Mouse (Mus musculus) limb, embryonic 14.5 days (tissue): ENCODE measurements at regions not wholly inside any gene's neighbourhood (a gene's known extent, or its start where the extent isn't known, plus 50 kb on each side); places are given as distances from the start of the nearest gene placed in this dataset.

Experiments used
- ATAC-seq: fragments of 200-750 bp; cut with Nextera tagmentation; 2 replicates; pipeline ENCODE4 v1.8.0; 2017; ENCODE audit warnings: low read depth, moderate number of reproducible peaks, moderate TSS enrichment; ENCODE audit not compliant: low FRiP score
- DNase-seq: peaks from one replicate; pipeline ENCODE4 v3.0.0-alpha.2; 2015; ENCODE audit warnings: low spot score
- H3K27ac ChIP-seq: fragments of 300-500 bp; sonication (generic); replicated peaks from 2 replicates; pipeline ENCODE4 v1.5.1; 2014; ENCODE audit warnings: low read depth, mild to moderate bottlenecking, low read length, moderate library complexity, mixed read lengths
- H3K27me3 ChIP-seq: fragments of 300-500 bp; sonication (generic); 2 replicates; pipeline ENCODE4 v1.6.1; 2014; ENCODE audit warnings: low read length, mixed read lengths; ENCODE audit not compliant: control insufficient read depth, insufficient read depth
- H3K36me3 ChIP-seq: fragments of 300-500 bp; sonication (generic); 2 replicates; pipeline ENCODE4 v1.6.1; 2014; ENCODE audit warnings: mild to moderate bottlenecking, low read length, moderate library complexity, mixed read lengths; ENCODE audit not compliant: control insufficient read depth, insufficient read depth
- H3K4me1 ChIP-seq: fragments of 300-500 bp; sonication (generic); 2 replicates; pipeline ENCODE4 v1.6.1; 2014; ENCODE audit warnings: antibody characterized with exemption, low read length, mixed read lengths; ENCODE audit not compliant: control insufficient read depth, insufficient read depth
- H3K4me2 ChIP-seq: fragments of 300-500 bp; sonication (generic); replicated peaks from 2 replicates; pipeline ENCODE4 v1.6.1; 2014; ENCODE audit warnings: low read depth, mild to moderate bottlenecking, low read length, moderate library complexity; ENCODE audit not compliant: severe bottlenecking
- H3K4me3 ChIP-seq: fragments of 300-500 bp; sonication (generic); replicated peaks from 2 replicates; pipeline ENCODE4 v1.5.1; 2014; ENCODE audit warnings: low read length
- H3K9ac ChIP-seq: fragments of 300-500 bp; sonication (generic); 2 replicates; pipeline ENCODE4 v1.6.1; 2014; ENCODE audit warnings: mild to moderate bottlenecking, low read depth, low read length, moderate library complexity; ENCODE audit not compliant: severe bottlenecking
- H3K9me3 ChIP-seq: fragments of 300-500 bp; sonication (generic); 2 replicates; pipeline ENCODE4 v1.6.1; 2016; ENCODE audit warnings: low read length; ENCODE audit not compliant: control insufficient read depth
- POLR2A ChIP-seq: fragments of 200-500 bp; IDR thresholded peaks from 2 replicates; pipeline ENCODE4 v1.8.0; 2012; ENCODE audit warnings: inconsistent platforms, mild to moderate bottlenecking, moderate library complexity, borderline replicate concordance; ENCODE audit not compliant: insufficient read depth, insufficient read length; ENCODE audit errors: extremely low read depth
- WGBS: fragments of 180-500 bp; shearing (Covaris S2); extraction: QIAGEN DNeasy Blood & Tissue Kit; methylation state at CpG from one replicate; pipeline ENCODE4 v1.1.7; 2014; 5-methylcytosine and 5-hydroxymethylcytosine counted together

DNA sequence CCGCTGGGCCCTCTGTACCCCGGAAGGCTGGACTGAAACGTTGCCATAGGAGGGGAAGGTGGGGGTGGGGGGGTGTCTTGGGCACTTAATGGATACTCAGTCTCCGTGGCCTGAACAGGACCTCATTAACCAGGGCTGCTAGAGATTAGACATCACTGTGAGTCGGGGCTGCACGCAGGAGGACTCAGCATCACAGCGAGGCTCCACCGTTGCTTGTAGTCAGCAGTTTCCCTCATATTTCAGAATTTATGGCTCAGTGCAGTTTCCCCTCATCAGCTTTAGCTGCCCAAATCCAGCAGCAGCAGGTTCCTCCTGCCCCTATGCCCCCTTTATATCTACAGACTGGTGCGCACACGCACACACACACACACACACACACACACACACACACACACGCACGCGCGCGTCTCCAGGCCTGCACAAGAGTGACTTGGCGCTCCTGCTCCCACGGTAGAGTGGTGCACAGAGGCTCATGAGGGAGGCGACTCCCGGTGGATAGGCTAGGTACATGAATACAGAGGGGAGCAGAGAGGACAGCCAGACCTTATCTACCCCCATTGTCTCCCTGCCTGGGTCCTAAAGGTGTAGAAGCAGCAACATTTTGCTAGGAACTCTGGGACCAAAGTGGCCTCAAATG is 605.8 kb upstream of the Adam5 start:
- H3K9ac ChIP-seq: no peak overlapping the region
- 0 out of 2 replicates have a peak, but pooled peaks cover 6% of the 10 kb centered on the region for H3K9me3 ChIP-seq
- no peaks in the 10 kb centered on the region for H3K36me3 ChIP-seq
- TF ChIP-seq POLR2A: no peak
- no peaks in the 10 kb centered on the region for H3K27me3 ChIP-seq
- H3K4me2 ChIP-seq: no peak overlapping the region
- no peak overlapping the region for H3K27ac ChIP-seq
- peaks cover 7% of the 10 kb centered on the region for H3K4me1 ChIP-seq
- no peak for ATAC-seq
- no peak for DNase-seq
- H3K4me3 ChIP-seq: no peak overlapping the region
- 60% methylated on average over 19 of the region's 19 CpGs for WGBS

GRCm38 (mm10) chr8:25428761-25429160 is 604.6 kb upstream of the Adam5 start:
- H3K4me2 ChIP-seq: no peak overlapping the region
- peaks cover 7% of the 10 kb centered on the region for H3K4me1 ChIP-seq
- 63% methylated on average over 2 of the region's 2 CpGs for WGBS
- H3K9me3 ChIP-seq: 0 out of 2 replicates have a peak, but pooled peaks cover 6% of the 10 kb centered on the region
- H3K27me3 ChIP-seq: no peaks in the 10 kb centered on the region
- no peaks in the 10 kb centered on the region for H3K36me3 ChIP-seq
- no peak overlapping the region for H3K27ac ChIP-seq
- no peak for DNase-seq
- no peak overlapping the region for H3K9ac ChIP-seq
- no peak for ATAC-seq
- no peak for TF ChIP-seq POLR2A
- H3K4me3 ChIP-seq: no peak overlapping the region

- TF ChIP-seq POLR2A: no peak
- Histone ChIP-seq H3K36me3 (no peaks in the 10 kb centered on the region), H3K27me3 (no peaks in the 10 kb centered on the region), H3K27ac (no peak overlapping the region), H3K4me1 (peaks cover 12% of the 10 kb centered on the region), H3K9ac (no peak overlapping the region), H3K4me2 (no peak overlapping the region), H3K4me3 (no peak overlapping the region), H3K9me3 (no peaks in the 10 kb centered on the region)
- WGBS: 35% methylated on average over 1 of the region's 1 CpGs
- DNase-seq: no peak
- no peak for ATAC-seq
These were observed 602.0 kb upstream of the Adam5 start for GRCm38 (mm10) chr8:25426207-25426606.

GRCm38 (mm10) chr8:25421478-25421877 is 597.3 kb upstream of the Adam5 start:
- no peak overlapping the region for H3K4me3 ChIP-seq
- no peak overlapping the region for H3K4me2 ChIP-seq
- H3K9me3 ChIP-seq: no peaks in the 10 kb centered on the region
- DNase-seq (no peak), ATAC-seq (no peak)
- H3K27me3 ChIP-seq: no peaks in the 10 kb centered on the region
- H3K9ac ChIP-seq: no peak overlapping the region
- no peak for TF ChIP-seq POLR2A
- H3K4me1 ChIP-seq: peaks cover 5% of the 10 kb centered on the region
- H3K27ac ChIP-seq: no peak overlapping the region
- WGBS: 93% methylated on average over 6 of the region's 6 CpGs
- H3K36me3 ChIP-seq: no peaks in the 10 kb centered on the region

- no peak for TF ChIP-seq POLR2A
- Histone ChIP-seq H3K27ac (no peak overlapping the region), H3K36me3 (no peaks in the 10 kb centered on the region), H3K27me3 (no peaks in the 10 kb centered on the region), H3K9me3 (no peaks in the 10 kb centered on the region), H3K4me2 (no peak overlapping the region), H3K4me3 (no peak overlapping the region), H3K4me1 (no peaks in the 10 kb centered on the region), H3K9ac (no peak overlapping the region)
- no peak for ATAC-seq
- no peak for DNase-seq
- 87% methylated on average over 5 of the region's 5 CpGs for WGBS
These were observed 586.4 kb upstream of the Adam5 start for GRCm38 (mm10) chr8:25410536-25410935.

DNA sequence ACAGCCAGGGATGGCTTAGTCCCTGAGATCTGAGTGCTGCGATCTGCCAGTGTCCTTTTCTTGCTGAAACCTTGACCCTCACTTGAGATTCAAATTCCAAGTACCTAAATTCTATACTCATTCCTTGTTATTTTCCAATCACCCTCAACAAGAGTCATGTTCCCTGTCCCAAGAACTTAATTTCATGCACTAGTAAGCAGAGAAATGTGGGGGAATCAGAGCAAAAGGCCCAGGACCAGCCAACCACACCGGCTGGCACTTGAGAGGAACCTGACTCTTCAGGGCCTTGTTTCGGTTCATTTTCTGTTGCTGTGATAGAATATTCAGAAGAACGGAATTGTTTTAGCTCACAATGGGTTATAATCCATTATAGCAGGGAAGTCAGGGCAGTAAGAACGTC is 583.7 kb upstream of the Adam5 start:
- WGBS: 88% methylated on average over 5 of the region's 5 CpGs
- Histone ChIP-seq H3K4me3 (no peak overlapping the region), H3K36me3 (no peaks in the 10 kb centered on the region), H3K27ac (no peak overlapping the region), H3K4me2 (no peak overlapping the region), H3K27me3 (no peaks in the 10 kb centered on the region), H3K9me3 (no peaks in the 10 kb centered on the region), H3K9ac (no peak overlapping the region), H3K4me1 (no peaks in the 10 kb centered on the region)
- DNase-seq: no peak
- no peak for ATAC-seq
- no peak for TF ChIP-seq POLR2A
